Mouse (Mus musculus): ENCODE measurements around the gene Tmem206. TPM values are rescaled to one million over a fixed set of nuclear protein-coding genes. Genes with fewer than 3 reads are reported as not detected.

Tmem206 gene
- total RNA-seq, 1 experiment: 9.9 TPM

GRCm38 (mm10) chr1:191288762-191289161 is 37.0 kb upstream of the Tmem206 start:
- no peaks in the 10 kb centered on the region for H3K36me3 ChIP-seq (ENCODE audit: control insufficient read depth, insufficient read depth, low read length, poor library complexity, severe bottlenecking)
- H3K27ac ChIP-seq (ENCODE audit: insufficient read depth, low read depth, low read length, poor library complexity, severe bottlenecking): no peak overlapping the region
- H3K9me3 ChIP-seq (ENCODE audit: control insufficient read depth, insufficient read depth, low read depth, low read length): no peaks in the 10 kb centered on the region
- in situ Hi-C loops (cut with MboI; ENCODE audit: low sequenced_read_pairs in 2 of 2, unreplicated experiment in 2 of 2): loop anchor here in 1 of 2 experiments (25.0 kb wide), 1 partner anchor 201 kb away; the partner anchor contains the start of gene Batf3
- H3K4me3 ChIP-seq (ENCODE audit: insufficient read depth in 1 of 2, low read depth in 1 of 2, low read length in 2 of 2, poor library complexity in 1 of 2, severe bottlenecking in 1 of 2): no peak overlapping the region
- TF ChIP-seq CHD2 (IDR thresholded peaks at IDR 0.05; ENCODE audit: low read depth, low read length) (no peak), HCFC1 (IDR thresholded peaks at IDR 0.05; ENCODE audit: borderline replicate concordance, insufficient read depth, low read length) (peak; percentile 69; the same call in 1 of the 2 replicates), ZNF384 (IDR thresholded peaks at IDR 0.05; ENCODE audit: low read depth, low read length) (0 out of 2 replicates have a peak, but pooled peaks have one; percentile 29), MAFK (IDR thresholded peaks at IDR 0.05; ENCODE audit: insufficient read depth, low read depth, low read length) (no peak), ZC3H11A (IDR thresholded peaks at IDR 0.05; ENCODE audit: borderline replicate concordance, low read depth, low read length) (peak; percentile 87)
- DNase-seq (ENCODE audit: low read depth, low spot score): peak; percentile 91
- no peak overlapping the region for H3K9ac ChIP-seq (ENCODE audit: insufficient read depth, low read depth, low read length, poor library complexity, severe bottlenecking)
- no peaks in the 10 kb centered on the region for H3K4me1 ChIP-seq (ENCODE audit: control insufficient read depth in 2 of 2, insufficient read depth in 2 of 2, low read length in 2 of 2, poor library complexity in 1 of 2)

GRCm38 (mm10) chr1:191292348-191292747 is 33.4 kb upstream of the Tmem206 start:
- Histone ChIP-seq H3K9ac (ENCODE audit: insufficient read depth, low read depth, low read length, poor library complexity, severe bottlenecking) (no peak overlapping the region), H3K36me3 (ENCODE audit: control insufficient read depth, insufficient read depth, low read length, poor library complexity, severe bottlenecking) (no peaks in the 10 kb centered on the region), H3K4me3 (ENCODE audit: insufficient read depth in 1 of 2, low read depth in 1 of 2, low read length in 2 of 2, poor library complexity in 1 of 2, severe bottlenecking in 1 of 2) (no peak overlapping the region), H3K27ac (ENCODE audit: insufficient read depth, low read depth, low read length, poor library complexity, severe bottlenecking) (no peak overlapping the region), H3K9me3 (ENCODE audit: control insufficient read depth, insufficient read depth, low read depth, low read length) (no peaks in the 10 kb centered on the region), H3K4me1 (ENCODE audit: control insufficient read depth in 2 of 2, insufficient read depth in 2 of 2, low read length in 2 of 2, poor library complexity in 1 of 2) (no peaks in the 10 kb centered on the region)
- in situ Hi-C loops (cut with MboI; ENCODE audit: low sequenced_read_pairs in 2 of 2, unreplicated experiment in 2 of 2): loop anchor here in 1 of 2 experiments (25.0 kb wide), 1 partner anchor 205 kb away; the partner anchor contains the start of gene Batf3
- DNase-seq (ENCODE audit: low read depth, low spot score): no peak
- TF ChIP-seq CHD2 (IDR thresholded peaks at IDR 0.05; ENCODE audit: low read depth, low read length) (no peak), HCFC1 (IDR thresholded peaks at IDR 0.05; ENCODE audit: borderline replicate concordance, insufficient read depth, low read length) (no peak), MAFK (IDR thresholded peaks at IDR 0.05; ENCODE audit: insufficient read depth, low read depth, low read length) (no peak), ZNF384 (IDR thresholded peaks at IDR 0.05; ENCODE audit: low read depth, low read length) (no peak), ZC3H11A (IDR thresholded peaks at IDR 0.05; ENCODE audit: borderline replicate concordance, low read depth, low read length) (no peak)

GRCm38 (mm10) chr1:191293051-191293450 is 32.7 kb upstream of the Tmem206 start:
- TF ChIP-seq CHD2 (IDR thresholded peaks at IDR 0.05; ENCODE audit: low read depth, low read length): no peak

GRCm38 (mm10) chr1:191293996-191294795 is 31.5 kb upstream of the Tmem206 start:
- DNase-seq (ENCODE audit: low read depth, low spot score): no peak
- Histone ChIP-seq H3K4me1 (ENCODE audit: control insufficient read depth in 2 of 2, insufficient read depth in 2 of 2, low read length in 2 of 2, poor library complexity in 1 of 2) (no peaks in the 10 kb centered on the region), H3K9me3 (ENCODE audit: control insufficient read depth, insufficient read depth, low read depth, low read length) (no peaks in the 10 kb centered on the region), H3K36me3 (ENCODE audit: control insufficient read depth, insufficient read depth, low read length, poor library complexity, severe bottlenecking) (no peaks in the 10 kb centered on the region), H3K9ac (ENCODE audit: insufficient read depth, low read depth, low read length, poor library complexity, severe bottlenecking) (no peak overlapping the region), H3K27ac (ENCODE audit: insufficient read depth, low read depth, low read length, poor library complexity, severe bottlenecking) (no peak overlapping the region), H3K4me3 (ENCODE audit: insufficient read depth in 1 of 2, low read depth in 1 of 2, low read length in 2 of 2, poor library complexity in 1 of 2, severe bottlenecking in 1 of 2) (no peak overlapping the region)
- TF ChIP-seq CHD2 (IDR thresholded peaks at IDR 0.05; ENCODE audit: low read depth, low read length): no peak
- TF ChIP-seq ZNF384 (IDR thresholded peaks at IDR 0.05; ENCODE audit: low read depth, low read length): no peak
- no peak for TF ChIP-seq ZC3H11A (IDR thresholded peaks at IDR 0.05; ENCODE audit: borderline replicate concordance, low read depth, low read length)
- TF ChIP-seq HCFC1 (IDR thresholded peaks at IDR 0.05; ENCODE audit: borderline replicate concordance, insufficient read depth, low read length): no peak
- TF ChIP-seq MAFK (IDR thresholded peaks at IDR 0.05; ENCODE audit: insufficient read depth, low read depth, low read length): no peak
- in situ Hi-C loops (cut with MboI; ENCODE audit: low sequenced_read_pairs in 2 of 2, unreplicated experiment in 2 of 2): loop anchor here in 1 of 2 experiments (25.0 kb wide), 1 partner anchor 207 kb away; the partner anchor contains the start of gene Batf3

More at GRCm38 (mm10) chr1:191293051-191293450, 32.7 kb upstream of the Tmem206 start:
- Histone ChIP-seq H3K9me3 (ENCODE audit: control insufficient read depth, insufficient read depth, low read depth, low read length) (no peaks in the 10 kb centered on the region), H3K4me3 (ENCODE audit: insufficient read depth in 1 of 2, low read depth in 1 of 2, low read length in 2 of 2, poor library complexity in 1 of 2, severe bottlenecking in 1 of 2) (no peak overlapping the region), H3K36me3 (ENCODE audit: control insufficient read depth, insufficient read depth, low read length, poor library complexity, severe bottlenecking) (no peaks in the 10 kb centered on the region), H3K4me1 (ENCODE audit: control insufficient read depth in 2 of 2, insufficient read depth in 2 of 2, low read length in 2 of 2, poor library complexity in 1 of 2) (no peaks in the 10 kb centered on the region), H3K27ac (ENCODE audit: insufficient read depth, low read depth, low read length, poor library complexity, severe bottlenecking) (no peak overlapping the region), H3K9ac (ENCODE audit: insufficient read depth, low read depth, low read length, poor library complexity, severe bottlenecking) (no peak overlapping the region)
- in situ Hi-C loops (cut with MboI; ENCODE audit: low sequenced_read_pairs in 2 of 2, unreplicated experiment in 2 of 2): loop anchor here in 1 of 2 experiments (25.0 kb wide), 1 partner anchor 206 kb away; the partner anchor contains the start of gene Batf3
- DNase-seq (ENCODE audit: low read depth, low spot score): no peak
